Mouse (Mus musculus): Measurements from ENCODE around the gene Tbc1d1. TPM values are rescaled to one million over a fixed set of nuclear protein-coding genes. Genes with fewer than 3 reads are reported as not detected.
A peak's percentile ranks its signal among the peaks of the same experiment; 100 is the strongest.

Tbc1d1 gene
- total and polyA plus RNA-seq, 2 experiments from 2014 or later = 5.9 to 20.5 TPM

- H3K9me3 ChIP-seq (ENCODE audit: low read length) = no peaks in the 10 kb centered on the region
- no peak overlapping the region for H3K9ac ChIP-seq
- no peak for ATAC-seq
- TF ChIP-seq CTCF (IDR thresholded peaks at IDR 0.05; ENCODE audit: low read depth) = no peak
- DNase-seq = no peak
- no peak overlapping the region for H3K4me3 ChIP-seq (ENCODE audit: low read depth, low read length)
- no peaks in the 10 kb centered on the region for H3K27me3 ChIP-seq (ENCODE audit: insufficient read depth, low read length)
- no peak overlapping the region for H3K27ac ChIP-seq (ENCODE audit: low read depth, low read length)
- H3K4me1 ChIP-seq (ENCODE audit: insufficient read depth) = no peaks in the 10 kb centered on the region
- no peaks in the 10 kb centered on the region for H3K36me3 ChIP-seq (ENCODE audit: insufficient read depth)
- WGBS = 97% methylated on average over 5 of the region's 5 CpGs
- H3K4me2 ChIP-seq (ENCODE audit: low read depth) = no peak overlapping the region
Measured at GRCm38 (mm10) chr5:64215806-64216205, 59.7 kb downstream of the Tbc1d1 start.

DNA sequence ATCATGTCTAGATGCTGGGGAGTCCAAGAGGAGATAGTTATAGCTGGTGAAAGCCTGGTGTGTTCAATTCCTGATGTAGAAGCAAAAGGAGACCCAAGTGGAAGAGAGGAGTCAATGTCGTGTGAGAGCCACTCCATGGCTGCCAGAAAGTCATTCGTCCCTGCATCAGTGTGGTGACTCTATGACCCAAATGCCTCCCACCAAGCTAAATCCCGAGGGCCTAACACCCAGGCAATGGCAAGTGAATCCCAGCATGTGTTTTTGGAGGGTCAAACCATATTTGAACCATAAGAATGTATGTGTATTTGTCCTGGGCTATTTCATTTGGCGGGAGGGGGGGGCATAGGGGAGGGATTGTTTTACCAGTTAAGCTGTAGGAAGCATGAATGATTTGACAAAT lies 60.2 kb downstream of the Tbc1d1 start:
- WGBS = 89% methylated on average over 4 of the region's 4 CpGs
- TF ChIP-seq CTCF (IDR thresholded peaks at IDR 0.05; ENCODE audit: low read depth) = no peak
- Histone ChIP-seq H3K4me2 (ENCODE audit: low read depth) (no peak overlapping the region), H3K4me1 (ENCODE audit: insufficient read depth) (no peaks in the 10 kb centered on the region), H3K36me3 (ENCODE audit: insufficient read depth) (no peaks in the 10 kb centered on the region), H3K4me3 (ENCODE audit: low read depth, low read length) (no peak overlapping the region), H3K27me3 (ENCODE audit: insufficient read depth, low read length) (no peaks in the 10 kb centered on the region), H3K9ac (no peak overlapping the region), H3K9me3 (ENCODE audit: low read length) (no peaks in the 10 kb centered on the region), H3K27ac (ENCODE audit: low read depth, low read length) (no peak overlapping the region)
- ATAC-seq = no peak
- no peak for DNase-seq

DNA sequence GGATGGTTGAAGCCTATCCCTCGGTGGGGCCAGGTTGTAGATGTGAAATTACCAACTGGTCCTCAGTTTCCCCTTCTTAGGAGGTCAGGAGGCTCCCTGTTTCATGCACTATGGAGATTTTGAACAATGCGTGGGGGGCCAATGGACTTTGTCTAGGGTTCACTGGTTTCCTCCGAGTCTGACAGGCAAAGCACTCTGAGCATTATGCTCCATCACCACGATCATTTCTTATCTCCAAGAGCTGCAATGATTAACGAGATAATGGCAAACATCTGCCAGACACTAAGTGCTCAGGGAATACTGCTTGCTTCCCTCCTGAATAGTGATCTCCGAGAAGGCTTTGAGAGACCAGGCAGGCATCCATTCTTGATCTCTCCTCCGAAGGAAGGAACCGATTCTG lies 61.2 kb downstream of the Tbc1d1 start:
- TF ChIP-seq CTCF (IDR thresholded peaks at IDR 0.05; ENCODE audit: low read depth) = no peak
- no peaks in the 10 kb centered on the region for H3K4me1 ChIP-seq (ENCODE audit: insufficient read depth)
- no peak overlapping the region for H3K27ac ChIP-seq (ENCODE audit: low read depth, low read length)
- ATAC-seq (no peak), DNase-seq (no peak)
- no peaks in the 10 kb centered on the region for H3K36me3 ChIP-seq (ENCODE audit: insufficient read depth)
- H3K9ac ChIP-seq = no peak overlapping the region
- H3K9me3 ChIP-seq (ENCODE audit: low read length) = no peaks in the 10 kb centered on the region
- H3K4me2 ChIP-seq (ENCODE audit: low read depth) = no peak overlapping the region
- no peaks in the 10 kb centered on the region for H3K27me3 ChIP-seq (ENCODE audit: insufficient read depth, low read length)
- no peak overlapping the region for H3K4me3 ChIP-seq (ENCODE audit: low read depth, low read length)
- 80% methylated on average over 8 of the region's 8 CpGs for WGBS

DNA sequence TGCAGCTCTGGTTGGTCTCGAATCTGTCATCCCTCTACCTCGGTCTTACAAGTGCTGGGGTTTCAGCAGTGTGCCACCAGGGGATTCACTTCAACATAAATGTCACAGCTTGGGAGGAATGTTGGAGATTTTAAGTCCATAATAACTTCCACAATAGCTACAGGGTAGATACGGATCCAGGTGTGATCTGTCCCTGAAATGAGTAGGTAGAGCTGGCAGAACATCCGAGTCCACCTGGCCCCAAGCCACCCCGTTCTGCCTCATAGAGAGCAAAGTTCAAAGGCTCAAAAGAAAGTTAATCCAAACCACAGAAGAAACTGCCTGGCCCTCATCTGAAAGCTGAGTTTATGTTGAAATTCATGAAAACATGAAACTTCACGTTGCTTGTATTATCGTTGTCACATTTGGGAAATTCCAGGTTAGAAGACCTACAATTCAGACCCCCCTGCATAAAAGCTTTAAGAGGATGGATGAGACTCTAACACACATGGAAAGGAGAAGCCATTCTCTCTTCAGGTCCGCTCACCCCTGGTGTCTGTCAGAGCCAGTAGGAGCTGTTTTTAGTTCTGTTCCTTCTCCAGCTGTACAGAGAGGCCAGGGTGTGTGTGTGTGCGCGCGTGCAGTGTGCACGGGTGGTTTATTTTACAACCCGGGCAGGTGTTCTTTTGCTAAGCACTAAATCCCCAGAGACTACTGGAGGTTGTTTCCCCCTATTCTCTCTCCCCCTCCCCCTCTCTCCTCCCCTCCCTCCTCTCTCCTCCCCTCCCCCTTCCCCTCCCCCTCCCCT lies 61.9 kb downstream of the Tbc1d1 start:
- Histone ChIP-seq H3K4me2 (ENCODE audit: low read depth) (no peak overlapping the region), H3K9me3 (ENCODE audit: low read length) (no peaks in the 10 kb centered on the region), H3K36me3 (ENCODE audit: insufficient read depth) (no peaks in the 10 kb centered on the region), H3K27me3 (ENCODE audit: insufficient read depth, low read length) (no peaks in the 10 kb centered on the region), H3K4me1 (ENCODE audit: insufficient read depth) (no peaks in the 10 kb centered on the region), H3K4me3 (ENCODE audit: low read depth, low read length) (no peak overlapping the region), H3K27ac (ENCODE audit: low read depth, low read length) (no peak overlapping the region), H3K9ac (no peak overlapping the region)
- TF ChIP-seq CTCF (IDR thresholded peaks at IDR 0.05; ENCODE audit: low read depth) = no peak
- WGBS = 87% methylated on average over 13 of the region's 13 CpGs
- DNase-seq (no peak), ATAC-seq (no peak)

GRCm38 (mm10) chr5:64218603-64218999 lies 62.5 kb downstream of the Tbc1d1 start:
- DNase-seq (no peak), ATAC-seq (no peak)
- H3K27me3 ChIP-seq (ENCODE audit: insufficient read depth, low read length) = no peaks in the 10 kb centered on the region
- H3K9ac ChIP-seq = no peak overlapping the region
- H3K9me3 ChIP-seq (ENCODE audit: low read length) = no peaks in the 10 kb centered on the region
- no peaks in the 10 kb centered on the region for H3K4me1 ChIP-seq (ENCODE audit: insufficient read depth)
- WGBS = 82% methylated on average over 7 of the region's 7 CpGs
- no peak overlapping the region for H3K4me3 ChIP-seq (ENCODE audit: low read depth, low read length)
- H3K4me2 ChIP-seq (ENCODE audit: low read depth) = no peak overlapping the region
- no peak overlapping the region for H3K27ac ChIP-seq (ENCODE audit: low read depth, low read length)
- no peak for TF ChIP-seq CTCF (IDR thresholded peaks at IDR 0.05; ENCODE audit: low read depth)
- no peaks in the 10 kb centered on the region for H3K36me3 ChIP-seq (ENCODE audit: insufficient read depth)

- 98% methylated on average over 4 of the region's 4 CpGs for WGBS
- H3K9me3 ChIP-seq (ENCODE audit: low read length) = no peaks in the 10 kb centered on the region
- DNase-seq = no peak
- no peak overlapping the region for H3K9ac ChIP-seq
- TF ChIP-seq CTCF (IDR thresholded peaks at IDR 0.05; ENCODE audit: low read depth) = no peak
- H3K27me3 ChIP-seq (ENCODE audit: insufficient read depth, low read length) = no peaks in the 10 kb centered on the region
- no peaks in the 10 kb centered on the region for H3K36me3 ChIP-seq (ENCODE audit: insufficient read depth)
- H3K4me2 ChIP-seq (ENCODE audit: low read depth) = no peak overlapping the region
- 0 out of 2 replicates have a peak, but pooled peaks cover 4% of the 10 kb centered on the region for H3K4me1 ChIP-seq (ENCODE audit: insufficient read depth)
- no peak overlapping the region for H3K27ac ChIP-seq (ENCODE audit: low read depth, low read length)
- H3K4me3 ChIP-seq (ENCODE audit: low read depth, low read length) = no peak overlapping the region
- ATAC-seq = no peak
Measured at GRCm38 (mm10) chr5:64220776-64221175, 64.7 kb downstream of the Tbc1d1 start.

- ATAC-seq = peak; percentile 72
- H3K4me3 ChIP-seq (ENCODE audit: low read depth, low read length) = no peak overlapping the region
- no peaks in the 10 kb centered on the region for H3K9me3 ChIP-seq (ENCODE audit: low read length)
- WGBS = 40% methylated on average over 9 of the region's 9 CpGs
- TF ChIP-seq CTCF (IDR thresholded peaks at IDR 0.05; ENCODE audit: low read depth) = no peak
- H3K4me2 ChIP-seq (ENCODE audit: low read depth) = no peak overlapping the region
- H3K27me3 ChIP-seq (ENCODE audit: insufficient read depth, low read length) = no peaks in the 10 kb centered on the region
- no peak overlapping the region for H3K27ac ChIP-seq (ENCODE audit: low read depth, low read length)
- H3K9ac ChIP-seq = no peak overlapping the region
- 0 out of 2 replicates have a peak, but pooled peaks cover 4% of the 10 kb centered on the region for H3K4me1 ChIP-seq (ENCODE audit: insufficient read depth)
- H3K36me3 ChIP-seq (ENCODE audit: insufficient read depth) = no peaks in the 10 kb centered on the region
- peak; percentile 64 for DNase-seq
Measured at GRCm38 (mm10) chr5:64224735-64225425, 68.8 kb downstream of the Tbc1d1 start.

All from forebrain, postnatal 0 days (tissue).